Mouse (Mus musculus): Measurements from ENCODE around the gene Gemin7.

DNA sequence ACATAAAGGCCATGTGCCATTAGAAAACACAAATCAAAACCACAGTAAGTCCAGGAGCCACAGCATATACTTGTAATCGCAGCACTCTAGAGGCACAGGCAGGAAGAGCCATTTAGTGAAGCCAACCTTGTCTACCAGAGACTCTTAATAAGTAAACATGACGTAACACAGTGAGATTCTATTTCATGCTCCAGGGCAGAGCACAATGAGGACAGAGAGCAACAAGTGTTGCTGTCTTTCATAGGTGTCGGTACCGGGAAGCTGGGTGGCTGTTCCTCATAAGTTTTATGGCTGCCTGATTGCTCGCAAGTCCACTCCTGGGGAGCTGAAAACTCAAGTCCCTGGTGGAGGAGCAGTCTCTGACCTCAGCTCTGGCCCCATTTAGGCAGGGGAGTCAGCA lies 25.8 kb downstream of the Gemin7 start:
- TF ChIP-seq POLR2A (IDR thresholded peaks at IDR 0.05; ENCODE audit: insufficient read depth, low read depth, low read length), result no peak
- no peak for TF ChIP-seq CTCF (IDR thresholded peaks at IDR 0.05)
